Mouse (Mus musculus) ovary, adult 10 weeks (tissue): Measurements from ENCODE around the gene Krtap6-1. TPM values are rescaled to one million over a fixed set of nuclear protein-coding genes. Genes with fewer than 3 reads are reported as not detected.

Experiments
- polyA plus RNA-seq: library from polyadenylated mRNA; stranded (reverse); fragments of 350-450 nt; fragmentation: Illumina TruSeq; extraction: RNeasy Lipid Tissue Mini Kit (QIAGEN cat#74804); gene quantifications from one replicate; pipeline ENCODE4 v1.2.3, GENCODE M21; 2014

Krtap6-1 gene
- not detected for polyA plus RNA-seq

DNA sequence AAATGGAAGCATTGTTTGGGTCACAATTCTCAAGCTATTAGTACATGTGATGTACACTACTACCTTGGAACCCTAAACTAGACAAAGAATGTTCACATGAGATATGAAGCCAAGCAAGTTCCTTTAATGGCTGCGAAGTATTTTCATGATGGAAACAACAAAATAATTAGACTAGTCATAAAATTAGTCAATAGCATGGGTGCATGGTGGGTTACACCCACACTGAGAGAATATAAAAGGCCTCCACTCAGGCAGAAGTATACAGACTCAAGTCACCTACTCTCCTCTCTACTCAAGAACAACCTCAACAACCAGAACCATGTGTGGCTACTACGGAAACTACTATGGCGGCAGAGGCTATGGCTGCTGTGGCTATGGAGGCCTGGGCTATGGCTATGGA lies at the start of gene Krtap6-1:
Gene Krtap6-1 (plus strand): TSS at position 301 of the 400 bp plus-strand sequence.

DNA sequence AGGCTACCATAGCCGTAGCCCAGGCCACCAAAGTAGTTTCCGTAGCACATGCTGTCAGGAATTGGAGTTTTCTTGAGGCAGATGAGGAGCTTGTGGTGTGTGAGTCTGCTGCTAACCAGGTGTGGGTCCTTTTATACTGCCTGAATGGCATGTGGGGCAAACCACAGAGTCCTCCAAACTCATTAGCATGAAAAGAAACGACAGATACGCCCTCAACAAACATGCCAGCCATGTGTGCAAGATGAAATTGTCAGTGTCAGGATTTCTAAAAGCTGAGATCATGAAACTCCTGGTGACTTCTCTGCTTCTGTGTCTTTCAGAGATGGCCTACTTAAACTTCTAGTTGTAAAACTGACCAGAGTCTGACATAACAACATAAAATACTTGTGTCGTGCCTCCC lies 20.8 kb upstream of the Krtap6-1 start, which contains the start of gene Krtap22-2:
Gene Krtap22-2 (minus strand): TSS at position 101 of the 400 bp plus-strand sequence.

DNA sequence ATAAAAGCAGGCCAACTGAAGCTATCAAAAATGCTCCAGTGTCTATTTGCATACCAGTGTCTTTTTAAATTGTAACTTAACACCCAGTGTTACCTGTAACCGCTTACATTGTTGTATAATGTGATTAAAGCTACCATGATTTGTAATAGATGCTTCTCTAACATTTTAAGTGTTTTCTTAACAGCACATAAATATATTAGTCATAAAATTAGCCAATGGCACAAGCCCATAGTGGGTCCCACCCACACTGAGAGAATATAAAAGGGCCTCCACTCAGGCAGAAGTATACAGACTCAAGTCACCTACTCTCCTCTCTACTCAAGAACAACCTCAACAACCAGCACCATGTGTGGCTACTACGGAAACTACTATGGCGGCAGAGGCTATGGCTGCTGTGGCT lies 16.5 kb upstream of the Krtap6-1 start, which contains the start of gene Gm10229:
Gene Gm10229 (plus strand): TSS at position 301 of the 400 bp plus-strand sequence.

DNA sequence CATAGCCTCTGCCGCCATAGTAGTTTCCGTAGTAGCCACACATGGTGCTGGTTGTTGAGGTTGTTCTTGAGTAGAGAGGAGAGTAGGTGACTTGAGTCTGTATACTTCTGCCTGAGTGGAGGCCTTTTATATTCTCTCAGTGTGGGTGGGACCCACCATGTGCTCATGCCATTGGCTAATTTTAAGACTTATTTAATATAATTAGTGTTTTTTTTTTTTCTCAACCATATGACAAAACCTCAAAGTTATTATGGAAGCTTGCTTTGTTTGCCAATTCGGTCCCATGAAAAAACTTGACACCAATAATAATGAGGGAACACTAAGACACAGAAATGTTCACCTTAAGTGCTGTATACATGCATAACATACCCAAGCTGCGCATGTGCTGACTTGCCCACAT lies 9.9 kb downstream of the Krtap6-1 start, which contains the start of gene Gm10228:
Gene Gm10228 (minus strand): TSS at position 101 of the 400 bp plus-strand sequence.

DNA sequence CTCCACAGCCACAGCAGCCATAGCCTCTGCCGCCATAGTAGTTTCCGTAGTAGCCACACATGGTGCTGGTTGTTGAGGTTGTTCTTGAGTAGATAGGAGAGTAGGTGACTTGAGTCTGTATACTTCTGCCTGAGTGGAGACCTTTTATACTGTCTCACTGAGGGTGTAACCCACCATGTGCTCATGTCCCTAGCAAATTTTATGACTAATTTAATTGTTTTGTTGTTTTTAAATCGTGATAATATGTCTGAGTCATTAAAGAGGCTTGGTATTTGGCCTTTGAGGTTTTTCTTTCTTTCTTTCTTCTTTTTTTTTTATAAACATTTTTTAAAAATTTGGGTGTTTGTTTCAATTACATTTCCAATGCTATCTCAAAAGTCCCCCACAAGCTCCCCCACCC lies 16.3 kb downstream of the Krtap6-1 start, which contains the start of gene Krtap6-5:
Gene Krtap6-5 (minus strand): TSS at position 101 of the 400 bp plus-strand sequence.

DNA sequence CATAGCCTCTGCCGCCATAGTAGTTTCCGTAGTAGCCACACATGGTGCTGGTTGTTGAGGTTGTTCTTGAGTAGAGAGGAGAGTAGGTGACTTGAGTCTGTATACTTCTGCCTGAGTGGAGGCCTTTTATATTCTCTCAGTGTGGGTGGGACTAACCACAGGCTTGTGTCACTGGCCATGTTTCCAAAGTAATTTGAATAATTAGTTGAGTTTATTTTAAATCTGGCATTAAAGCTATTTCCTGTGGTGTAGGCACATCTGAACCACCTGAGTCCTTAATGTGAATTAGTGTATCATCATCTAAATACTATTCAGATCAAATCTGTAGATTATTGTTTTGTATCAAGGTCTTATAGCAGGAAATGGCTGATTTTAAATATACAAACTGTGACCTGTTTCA lies 32.4 kb downstream of the Krtap6-1 start, which contains the start of gene 1110025L11Rik:
Gene 1110025L11Rik (minus strand): TSS at position 101 of the 400 bp plus-strand sequence.

Other genes with a start within 250 kb of the Krtap6-1 start
- not detected for gene Gm20741, start 219.5 kb upstream of the Krtap6-1 start, polyA plus RNA-seq
- not detected for gene Krtap15, start 211.5 kb upstream of the Krtap6-1 start, polyA plus RNA-seq
- not detected for gene Krtap14, start 205.6 kb upstream of the Krtap6-1 start, polyA plus RNA-seq
- not detected for gene Krtap19-1, start 162.3 kb upstream of the Krtap6-1 start, polyA plus RNA-seq
- not detected for gene Krtap19-2, start 157.4 kb upstream of the Krtap6-1 start, polyA plus RNA-seq
- not detected for gene Krtap19-3, start 153.7 kb upstream of the Krtap6-1 start, polyA plus RNA-seq
- not detected for gene Krtap19-4, start 146.6 kb upstream of the Krtap6-1 start, polyA plus RNA-seq
- gene Krtap19-5, start 135.2 kb upstream of the Krtap6-1 start, polyA plus RNA-seq, result not detected
- gene Krtap19-9b, start 99.4 kb upstream of the Krtap6-1 start, polyA plus RNA-seq, result not detected
- not detected for gene Krtap16-3, start 68.8 kb upstream of the Krtap6-1 start, polyA plus RNA-seq
- not detected for gene Krtap22-2, start 20.9 kb upstream of the Krtap6-1 start, polyA plus RNA-seq
- gene Gm10229, start 16.4 kb upstream of the Krtap6-1 start, polyA plus RNA-seq, result not detected
- not detected for gene Gm10228, start 9.8 kb downstream of the Krtap6-1 start, polyA plus RNA-seq
- gene Krtap6-5, start 16.2 kb downstream of the Krtap6-1 start, polyA plus RNA-seq, result not detected
- gene 1110025L11Rik, start 32.3 kb downstream of the Krtap6-1 start, polyA plus RNA-seq, result not detected
- gene Krtap6-3, start 52.3 kb downstream of the Krtap6-1 start, polyA plus RNA-seq, result not detected
- gene Gm6358, start 109.2 kb downstream of the Krtap6-1 start, polyA plus RNA-seq, result not detected
- not detected for gene Gm10061, start 119.4 kb downstream of the Krtap6-1 start, polyA plus RNA-seq
- gene Gm9789, start 126.3 kb downstream of the Krtap6-1 start, polyA plus RNA-seq, result not detected
- not detected for gene Gm7735, start 137.8 kb downstream of the Krtap6-1 start, polyA plus RNA-seq
- not detected for gene 1110057P08Rik, start 143.0 kb downstream of the Krtap6-1 start, polyA plus RNA-seq
- gene Krtap20-2, start 174.2 kb downstream of the Krtap6-1 start, polyA plus RNA-seq, result not detected